Mouse (Mus musculus): ENCODE data around the gene Pced1b. TPM values are rescaled to one million over a fixed set of nuclear protein-coding genes. Genes with fewer than 3 reads are reported as not detected.

Gene Pced1b
- polyA plus RNA-seq, 1 experiment: 8.3 TPM

GRCm38 (mm10) chr15:97257206-97257775 is 10.4 kb downstream of the Pced1b start:
- H3K27ac ChIP-seq (ENCODE audit: control insufficient read depth, insufficient read depth, low read depth, low read length): no peak overlapping the region; the same call in 1 of the 2 replicates
- H3K36me3 ChIP-seq (ENCODE audit: control insufficient read depth, insufficient read depth, low read length): no peaks in the 10 kb centered on the region
- no peaks in the 10 kb centered on the region for H3K27me3 ChIP-seq (ENCODE audit: control insufficient read depth, insufficient read depth, low read length)
- H3K4me1 ChIP-seq (ENCODE audit: control insufficient read depth, insufficient read depth, low read length): peaks cover 4% of the 10 kb centered on the region; the same call in 1 of the 2 replicates
- no peak overlapping the region for H3K4me3 ChIP-seq (ENCODE audit: control insufficient read depth, low read depth, low read length)
- TF ChIP-seq POLR2A (IDR thresholded peaks at IDR 0.05; ENCODE audit: control insufficient read depth, low read depth, low read length): no peak
- TF ChIP-seq CTCF (IDR thresholded peaks at IDR 0.05; ENCODE audit: control insufficient read depth, insufficient read depth, insufficient replicate concordance, low read depth, low read length): no peak

GRCm38 (mm10) chr15:97258483-97259230 is 11.8 kb downstream of the Pced1b start:
- TF ChIP-seq POLR2A (IDR thresholded peaks at IDR 0.05; ENCODE audit: control insufficient read depth, low read depth, low read length): no peak
- TF ChIP-seq CTCF (IDR thresholded peaks at IDR 0.05; ENCODE audit: control insufficient read depth, insufficient read depth, insufficient replicate concordance, low read depth, low read length): no peak
- Histone ChIP-seq H3K36me3 (ENCODE audit: control insufficient read depth, insufficient read depth, low read length) (no peaks in the 10 kb centered on the region), H3K4me1 (ENCODE audit: control insufficient read depth, insufficient read depth, low read length) (peaks cover 2% of the 10 kb centered on the region; the same call in 1 of the 2 replicates), H3K27ac (ENCODE audit: control insufficient read depth, insufficient read depth, low read depth, low read length) (no peak overlapping the region), H3K27me3 (ENCODE audit: control insufficient read depth, insufficient read depth, low read length) (no peaks in the 10 kb centered on the region), H3K4me3 (ENCODE audit: control insufficient read depth, low read depth, low read length) (no peak overlapping the region)

- H3K4me3 ChIP-seq (ENCODE audit: control insufficient read depth, low read depth, low read length): no peak overlapping the region
- H3K36me3 ChIP-seq (ENCODE audit: control insufficient read depth, insufficient read depth, low read length): no peaks in the 10 kb centered on the region
- H3K4me1 ChIP-seq (ENCODE audit: control insufficient read depth, insufficient read depth, low read length): no peaks in the 10 kb centered on the region
- H3K27me3 ChIP-seq (ENCODE audit: control insufficient read depth, insufficient read depth, low read length): no peaks in the 10 kb centered on the region
- H3K27ac ChIP-seq (ENCODE audit: control insufficient read depth, insufficient read depth, low read depth, low read length): no peak overlapping the region
- no peak for TF ChIP-seq POLR2A (IDR thresholded peaks at IDR 0.05; ENCODE audit: control insufficient read depth, low read depth, low read length)
Observed at GRCm38 (mm10) chr15:97259300-97259699, 12.4 kb downstream of the Pced1b start.

GRCm38 (mm10) chr15:97259968-97260597 is 13.2 kb downstream of the Pced1b start:
- no peaks in the 10 kb centered on the region for H3K4me1 ChIP-seq (ENCODE audit: control insufficient read depth, insufficient read depth, low read length)
- H3K27ac ChIP-seq (ENCODE audit: control insufficient read depth, insufficient read depth, low read depth, low read length): peak overlapping the region; percentile 65
- H3K4me3 ChIP-seq (ENCODE audit: control insufficient read depth, low read depth, low read length): no peak overlapping the region
- no peaks in the 10 kb centered on the region for H3K27me3 ChIP-seq (ENCODE audit: control insufficient read depth, insufficient read depth, low read length)
- H3K36me3 ChIP-seq (ENCODE audit: control insufficient read depth, insufficient read depth, low read length): no peaks in the 10 kb centered on the region
- TF ChIP-seq CTCF (IDR thresholded peaks at IDR 0.05; ENCODE audit: control insufficient read depth, insufficient read depth, insufficient replicate concordance, low read depth, low read length): no peak
- TF ChIP-seq POLR2A (IDR thresholded peaks at IDR 0.05; ENCODE audit: control insufficient read depth, low read depth, low read length): no peak

GRCm38 (mm10) chr15:97262251-97262650 is 15.3 kb downstream of the Pced1b start:
- H3K27me3 ChIP-seq (ENCODE audit: control insufficient read depth, insufficient read depth, low read length): no peaks in the 10 kb centered on the region
- no peaks in the 10 kb centered on the region for H3K4me1 ChIP-seq (ENCODE audit: control insufficient read depth, insufficient read depth, low read length)
- H3K4me3 ChIP-seq (ENCODE audit: control insufficient read depth, low read depth, low read length): no peak overlapping the region
- H3K36me3 ChIP-seq (ENCODE audit: control insufficient read depth, insufficient read depth, low read length): no peaks in the 10 kb centered on the region
- H3K27ac ChIP-seq (ENCODE audit: control insufficient read depth, insufficient read depth, low read depth, low read length): peak overlapping the region; percentile 66
- no peak for TF ChIP-seq POLR2A (IDR thresholded peaks at IDR 0.05; ENCODE audit: control insufficient read depth, low read depth, low read length)

- H3K27me3 ChIP-seq (ENCODE audit: control insufficient read depth, insufficient read depth, low read length): no peaks in the 10 kb centered on the region
- no peaks in the 10 kb centered on the region for H3K4me1 ChIP-seq (ENCODE audit: control insufficient read depth, insufficient read depth, low read length)
- no peaks in the 10 kb centered on the region for H3K36me3 ChIP-seq (ENCODE audit: control insufficient read depth, insufficient read depth, low read length)
- no peak overlapping the region for H3K27ac ChIP-seq (ENCODE audit: control insufficient read depth, insufficient read depth, low read depth, low read length)
- TF ChIP-seq POLR2A (IDR thresholded peaks at IDR 0.05; ENCODE audit: control insufficient read depth, low read depth, low read length): no peak
- no peak for TF ChIP-seq CTCF (IDR thresholded peaks at IDR 0.05; ENCODE audit: control insufficient read depth, insufficient read depth, insufficient replicate concordance, low read depth, low read length)
- H3K4me3 ChIP-seq (ENCODE audit: control insufficient read depth, low read depth, low read length): no peak overlapping the region
Observed at GRCm38 (mm10) chr15:97266236-97266845, 19.4 kb downstream of the Pced1b start.

GRCm38 (mm10) chr15:97267094-97267695 is 20.3 kb downstream of the Pced1b start:
- Histone ChIP-seq H3K27ac (ENCODE audit: control insufficient read depth, insufficient read depth, low read depth, low read length) (no peak overlapping the region), H3K4me1 (ENCODE audit: control insufficient read depth, insufficient read depth, low read length) (no peaks in the 10 kb centered on the region), H3K36me3 (ENCODE audit: control insufficient read depth, insufficient read depth, low read length) (no peaks in the 10 kb centered on the region), H3K4me3 (ENCODE audit: control insufficient read depth, low read depth, low read length) (no peak overlapping the region), H3K27me3 (ENCODE audit: control insufficient read depth, insufficient read depth, low read length) (no peaks in the 10 kb centered on the region)
- TF ChIP-seq POLR2A (IDR thresholded peaks at IDR 0.05; ENCODE audit: control insufficient read depth, low read depth, low read length) (no peak), CTCF (IDR thresholded peaks at IDR 0.05; ENCODE audit: control insufficient read depth, insufficient read depth, insufficient replicate concordance, low read depth, low read length) (no peak)

All from testis, adult 2 months (tissue).